Mouse (Mus musculus) liver, embryonic 15.5 days (tissue): ENCODE data around the gene Esp36. TPM values are rescaled to one million over a fixed set of nuclear protein-coding genes. Genes with fewer than 3 reads are reported as not detected.
"Not testable (repeated sequence)": the region's sequence is repeated elsewhere in the genome, so short reads cannot be mapped to it uniquely, and the experiment has no call there.

Source experiments
- ATAC-seq: fragments of 200-750 bp; cut with Nextera tagmentation; 2 replicates; pipeline ENCODE4 v1.8.0; 2017; ENCODE audit warnings: moderate number of reproducible peaks, mild to moderate bottlenecking, moderate library complexity; ENCODE audit not compliant: insufficient read depth
- H3K27ac ChIP-seq: fragments of 300-500 bp; sonication (generic); replicated peaks from 2 replicates; pipeline ENCODE4 v1.5.1; 2015; ENCODE audit warnings: mild to moderate bottlenecking, inconsistent platforms
- H3K27me3 ChIP-seq: fragments of 300-500 bp; sonication (generic); 2 replicates; pipeline ENCODE4 v1.6.1; 2015; ENCODE audit warnings: mild to moderate bottlenecking, inconsistent platforms
- H3K36me3 ChIP-seq: fragments of 300-500 bp; sonication (generic); replicated peaks from 2 replicates; pipeline ENCODE4 v1.6.1; 2015; ENCODE audit warnings: moderate library complexity, mild to moderate bottlenecking, inconsistent platforms
- H3K4me1 ChIP-seq: fragments of 300-500 bp; sonication (generic); replicated peaks from 2 replicates; pipeline ENCODE4 v1.6.1; 2015; ENCODE audit warnings: inconsistent platforms
- H3K4me2 ChIP-seq: fragments of 300-500 bp; sonication (generic); 2 replicates; pipeline ENCODE4 v1.6.1; 2015; ENCODE audit warnings: moderate library complexity, mild to moderate bottlenecking, inconsistent platforms
- H3K4me3 ChIP-seq: fragments of 300-500 bp; sonication (generic); replicated peaks from 2 replicates; pipeline ENCODE4 v1.5.1; 2015; ENCODE audit warnings: mild to moderate bottlenecking, inconsistent platforms
- H3K9ac ChIP-seq: fragments of 300-500 bp; sonication (generic); 2 replicates; pipeline ENCODE4 v1.6.1; 2015; ENCODE audit warnings: moderate library complexity, mild to moderate bottlenecking, inconsistent platforms
- H3K9me3 ChIP-seq: fragments of 300-500 bp; sonication (generic); replicated peaks from 2 replicates; pipeline ENCODE4 v1.6.1; 2016; ENCODE audit warnings: inconsistent platforms
- WGBS: fragments of 180-500 bp; shearing (Covaris S2); methylation state at CpG from one replicate; pipeline ENCODE4 v1.1.7; 2015; ENCODE audit warnings: mixed read lengths; ENCODE audit not compliant: insufficient replicate concordance; 5-methylcytosine and 5-hydroxymethylcytosine counted together
- polyA plus RNA-seq: library from polyadenylated mRNA; unstranded; fragments of >200 nt; fragmentation: Nextera tagmentation; extraction: Ambion mirVana; gene quantifications from 2 replicates; pipeline ENCODE4 v1.2.1, GENCODE M21; 2015

Gene Esp36
- polyA plus RNA-seq: not detected in 2 replicates

DNA sequence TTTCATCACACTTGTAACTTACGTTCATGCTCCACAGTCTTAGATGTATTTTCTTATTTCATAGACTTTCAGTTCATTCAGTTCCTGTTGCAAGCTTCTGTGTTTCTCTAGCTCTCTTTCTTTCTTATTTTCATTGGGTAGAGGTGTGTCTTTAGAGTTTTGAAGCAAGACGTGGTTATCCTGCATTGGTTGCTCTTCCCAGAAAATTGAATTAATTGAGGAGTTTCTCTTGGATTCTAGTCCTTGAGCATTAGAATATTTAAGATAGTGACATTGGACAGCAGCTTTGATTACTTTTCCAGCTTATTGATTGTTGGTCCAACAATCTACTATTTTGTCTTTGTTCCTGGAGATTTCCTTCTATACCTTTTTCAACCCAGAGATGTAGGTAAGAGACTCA, at the start of gene Esp36:
TSS of gene Esp36 (minus strand) at position 101 of the 400 bp plus-strand sequence.
- Histone ChIP-seq H3K27ac (no peak within 1 kb of the TSS), H3K9me3 (no peaks in the 10 kb centered on the region), H3K4me2 (no peak within 1 kb of the TSS), H3K4me1 (no peaks in the 10 kb centered on the region), H3K36me3 (no peaks in the 10 kb centered on the region), H3K4me3 (no peak within 1 kb of the TSS), H3K9ac (no peak within 1 kb of the TSS), H3K27me3 (no peaks in the 10 kb centered on the region)
- no peak for ATAC-seq
- WGBS: 43% methylated on average over 2 of the region's 2 CpGs

DNA sequence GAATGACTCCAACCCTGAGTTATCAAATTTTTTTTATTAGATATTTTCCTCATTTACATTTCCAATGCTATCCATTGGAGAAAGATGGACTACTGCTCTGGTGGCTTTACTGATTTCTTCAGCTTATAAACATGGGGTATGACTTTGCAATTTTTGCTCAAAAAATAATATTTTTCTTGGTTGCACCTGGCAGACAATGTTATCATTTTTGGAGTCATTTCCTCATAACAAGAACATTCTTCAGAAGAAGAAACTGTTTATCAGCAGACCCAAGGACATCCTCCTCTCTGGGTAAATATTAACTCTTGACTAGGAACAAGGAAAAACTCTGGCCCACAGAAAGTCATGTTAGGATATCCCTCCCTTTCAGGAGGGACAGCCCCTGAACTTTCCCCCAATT, 36.2 kb upstream of the Esp36 start:
- not testable (repeated sequence) for H3K36me3 ChIP-seq, ATAC-seq, H3K4me1 ChIP-seq, H3K27me3 ChIP-seq, H3K9ac ChIP-seq, H3K27ac ChIP-seq, H3K9me3 ChIP-seq, H3K4me3 ChIP-seq, H3K4me2 ChIP-seq

DNA sequence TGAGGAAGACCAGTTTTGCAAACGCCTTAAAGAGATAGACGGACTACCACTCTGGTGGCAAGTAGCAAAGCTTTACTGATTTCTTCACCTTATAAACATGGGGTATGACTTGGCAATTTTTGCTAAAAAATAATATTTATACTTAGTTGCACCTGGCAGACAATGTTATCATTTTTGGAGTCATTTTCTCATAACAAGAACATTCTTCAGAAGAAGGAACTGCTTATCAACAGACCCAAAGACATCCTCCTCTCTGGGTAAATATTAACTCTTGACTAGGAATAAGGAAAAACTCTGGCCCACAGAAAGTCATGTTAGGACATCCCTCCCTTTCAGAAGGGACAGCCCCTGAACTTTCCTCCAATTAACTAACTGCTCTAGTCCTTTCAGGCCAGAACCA, 30.7 kb upstream of the Esp36 start:
- H3K27me3 ChIP-seq: no peaks in the 10 kb centered on the region
- no peaks in the 10 kb centered on the region for H3K9me3 ChIP-seq
- 63% methylated on average over 2 of the region's 2 CpGs for WGBS

DNA sequence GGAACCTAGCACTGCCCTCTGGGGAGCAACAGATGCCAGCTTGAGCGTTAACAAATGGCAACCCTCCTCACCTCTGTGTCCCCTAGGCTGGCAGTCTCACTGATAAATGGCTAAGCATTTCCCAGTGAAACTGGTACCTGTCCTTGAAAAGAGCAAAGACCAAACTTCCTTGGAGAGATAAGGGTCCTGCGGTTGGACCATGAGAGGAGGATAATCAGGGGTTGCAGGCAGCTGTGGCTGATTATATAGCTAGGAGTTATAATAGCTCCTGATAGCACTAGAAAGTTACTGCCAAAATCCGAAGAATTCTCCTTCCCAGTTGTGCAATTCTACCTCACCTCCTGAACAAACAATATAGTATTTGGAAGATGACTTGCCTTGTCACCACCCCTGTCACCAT, 13.8 kb downstream of the Esp36 start:
- Histone ChIP-seq H3K4me2 (no peak overlapping the region), H3K27me3 (no peaks in the 10 kb centered on the region), H3K27ac (no peak overlapping the region), H3K4me1 (no peaks in the 10 kb centered on the region), H3K4me3 (no peak overlapping the region), H3K36me3 (no peaks in the 10 kb centered on the region), H3K9me3 (no peaks in the 10 kb centered on the region), H3K9ac (no peak overlapping the region)
- no peak for ATAC-seq
- WGBS: 55% methylated on average over 3 of the region's 3 CpGs

More for the DNA sequence above, 30.7 kb upstream of the Esp36 start:
- H3K4me3 ChIP-seq: no peak overlapping the region
- no peaks in the 10 kb centered on the region for H3K4me1 ChIP-seq
- no peak overlapping the region for H3K4me2 ChIP-seq
- no peak for ATAC-seq
- no peak overlapping the region for H3K27ac ChIP-seq
- H3K36me3 ChIP-seq: no peaks in the 10 kb centered on the region
- no peak overlapping the region for H3K9ac ChIP-seq

DNA sequence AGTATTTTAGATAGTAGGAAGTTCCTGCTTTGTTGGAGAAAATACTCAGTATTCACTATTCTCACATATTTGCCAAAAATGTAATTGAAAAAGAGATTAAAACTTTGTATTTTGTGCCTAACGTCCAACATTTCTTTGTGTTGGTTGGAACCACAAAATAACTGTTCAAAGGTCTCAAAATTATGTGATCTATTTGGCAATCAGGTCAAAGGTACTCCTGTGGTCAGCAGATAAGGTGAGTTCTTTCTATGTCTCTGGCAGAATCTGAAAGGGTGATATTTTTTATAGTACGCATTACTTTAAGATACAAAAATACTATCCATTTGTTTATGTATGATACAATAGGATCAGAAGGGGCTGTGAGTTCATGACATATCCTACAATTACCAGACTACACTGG, 28.2 kb downstream of the Esp36 start:
- Histone ChIP-seq H3K36me3 (no peaks in the 10 kb centered on the region), H3K4me1 (no peaks in the 10 kb centered on the region), H3K4me3 (no peak overlapping the region), H3K4me2 (no peak overlapping the region), H3K9me3 (no peaks in the 10 kb centered on the region), H3K9ac (no peak overlapping the region), H3K27me3 (no peaks in the 10 kb centered on the region), H3K27ac (no peak overlapping the region)
- WGBS: 51% methylated on average over 2 of the region's 2 CpGs
- no peak for ATAC-seq

Other genes starting within 250 kb of the Esp36 start
- not detected in 2 replicates for gene Olfr134, start 248.8 kb downstream of the Esp36 start, polyA plus RNA-seq
- gene Olfr135, start 215.8 kb downstream of the Esp36 start, polyA plus RNA-seq: not detected in 2 replicates
- not detected in 2 replicates for gene Olfr138, start 159.2 kb downstream of the Esp36 start, polyA plus RNA-seq
- not detected in 2 replicates for gene Olfr137, start 112.6 kb downstream of the Esp36 start, polyA plus RNA-seq
- gene Olfr136, start 90.4 kb downstream of the Esp36 start, polyA plus RNA-seq: not detected in 2 replicates
- not detected in 2 replicates for gene Esp34, start 134.0 kb upstream of the Esp36 start, polyA plus RNA-seq
- gene Esp31, start 219.3 kb upstream of the Esp36 start, polyA plus RNA-seq: not detected in 2 replicates